Mouse (Mus musculus): ENCODE results near the gene Gm49380.

Gene Gm49380

GRCm38 (mm10) chr9:44022100-44022847, 91.0 kb downstream of the Gm49380 start:
- DNase-seq (ENCODE audit: low read depth, low spot score) = no peak

GRCm38 (mm10) chr9:44020001-44020400, 93.3 kb downstream of the Gm49380 start:
- no peak for DNase-seq (ENCODE audit: low read depth, low spot score)

- no peak for DNase-seq (ENCODE audit: low read depth, low spot score)
Measured at GRCm38 (mm10) chr9:44017846-44018245, 95.5 kb downstream of the Gm49380 start.
